Mouse (Mus musculus) heart, postnatal 0 days (tissue): ENCODE measurements at regions not wholly inside any gene's neighbourhood (a gene's known extent, or its start where the extent isn't known, plus 50 kb on each side); places are given as distances from the start of the nearest gene placed in this dataset.

Experiments used
- CTCF ChIP-seq: IDR thresholded peaks from 2 replicates; pipeline ENCODE4 v1.5.1; 2016; ENCODE audit warnings: antibody characterized with exemption, control low read depth, low read depth
- EP300 ChIP-seq: IDR thresholded peaks from 2 replicates; pipeline ENCODE4 v1.6.1; 2016; ENCODE audit warnings: antibody characterized with exemption, low read depth

DNA sequence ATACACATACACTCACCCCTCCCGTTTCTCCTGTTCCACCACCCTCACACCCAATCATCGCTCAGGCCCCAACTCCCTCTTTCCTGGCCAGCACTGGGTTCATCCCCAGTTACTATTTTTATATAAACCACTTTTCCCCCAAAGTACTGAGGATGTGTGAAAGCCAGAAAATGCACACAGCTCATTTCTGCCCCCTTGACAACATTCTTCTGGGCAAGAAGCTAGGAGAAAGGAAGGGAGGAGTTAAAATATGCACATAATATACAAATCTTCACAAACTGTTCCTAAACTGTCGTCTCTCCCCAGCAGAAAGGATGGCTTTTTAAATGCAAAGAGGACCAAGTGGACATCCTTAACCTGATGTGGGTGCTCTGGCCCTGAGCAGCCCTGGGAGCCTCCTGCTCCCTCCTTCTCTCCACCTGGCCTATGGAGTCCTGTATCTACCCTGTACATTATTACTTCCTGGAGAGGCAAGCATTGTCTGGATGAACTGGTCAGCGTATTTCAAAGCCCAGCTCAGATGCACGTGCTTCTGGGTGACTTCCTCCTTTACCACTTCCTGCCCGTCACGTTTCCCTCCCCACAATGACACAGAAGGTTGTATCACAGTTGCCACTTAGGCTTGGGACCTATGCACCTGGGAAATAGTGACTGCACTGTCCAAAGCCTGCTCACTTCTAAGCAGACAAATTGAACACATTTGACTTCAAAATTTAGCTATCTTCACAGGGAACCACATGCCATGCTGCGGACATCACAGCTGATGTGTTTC, 227.8 kb downstream of the Rnf144a start:
- TF ChIP-seq CTCF (no peak), EP300 (no peak)
